Mouse (Mus musculus) monocyte, adult 5-6 weeks (primary cell): ENCODE results near the gene Ptges3. TPM values are rescaled to one million over a fixed set of nuclear protein-coding genes. Genes with fewer than 3 reads are reported as not detected.
A peak's percentile ranks its signal among the peaks of the same experiment; 100 is the strongest.
"Not testable (repeated sequence)": the region's sequence is repeated elsewhere in the genome, so short reads cannot be mapped to it uniquely, and the experiment has no call there.

ENCODE experiments used
- ATAC-seq: fragments of 153-309, 156-312 bp; replicated peaks from 2 replicates; pipeline ENCODE4 v1.8.0; 2017; ENCODE audit warnings: mild to moderate bottlenecking; ENCODE audit not compliant: low TSS enrichment, insufficient number of reproducible peaks, severe bottlenecking, poor library complexity, low FRiP score
- total RNA-seq: library from RNA; stranded (forward); fragments of 200-1000, 200-491, 200-594 nt; gene quantifications from 3 replicates; pipeline ENCODE4 v1.2.3, GENCODE M21; 2017

Gene Ptges3
- total RNA-seq, 1 experiment from 2014 or later, result 160 TPM

- not testable (repeated sequence) for ATAC-seq
Observed at GRCm38 (mm10) chr10:128052136-128052535, 6.6 kb upstream of the Ptges3 start.

DNA sequence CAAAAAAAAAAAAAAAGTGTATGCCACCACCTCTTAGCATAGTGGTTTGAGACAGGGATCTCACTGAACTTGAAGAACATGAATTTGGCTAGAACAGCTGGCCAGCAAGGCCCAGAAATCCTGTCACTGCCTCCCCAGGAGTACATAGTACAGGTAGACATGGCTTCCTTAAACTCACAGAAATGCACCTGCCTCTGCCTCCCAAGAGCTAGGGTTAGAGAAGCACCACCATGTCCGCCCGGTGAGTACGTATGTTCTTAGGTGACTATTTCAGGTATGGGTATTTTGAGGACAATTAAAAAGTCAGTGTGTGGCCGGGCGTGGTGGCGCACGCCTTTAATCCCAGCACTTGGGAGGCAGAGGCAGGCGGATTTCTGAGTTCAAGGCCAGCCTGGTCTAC, 5.8 kb upstream of the Ptges3 start:
- ATAC-seq, result no peak

- no peak; the same call in none of the 2 replicates for ATAC-seq
Observed at GRCm38 (mm10) chr10:128058184-128058583, 570 bp upstream of the Ptges3 start.

GRCm38 (mm10) chr10:128059207-128059981, 640 bp downstream of the Ptges3 start:
- peak; percentile 64 for ATAC-seq

DNA sequence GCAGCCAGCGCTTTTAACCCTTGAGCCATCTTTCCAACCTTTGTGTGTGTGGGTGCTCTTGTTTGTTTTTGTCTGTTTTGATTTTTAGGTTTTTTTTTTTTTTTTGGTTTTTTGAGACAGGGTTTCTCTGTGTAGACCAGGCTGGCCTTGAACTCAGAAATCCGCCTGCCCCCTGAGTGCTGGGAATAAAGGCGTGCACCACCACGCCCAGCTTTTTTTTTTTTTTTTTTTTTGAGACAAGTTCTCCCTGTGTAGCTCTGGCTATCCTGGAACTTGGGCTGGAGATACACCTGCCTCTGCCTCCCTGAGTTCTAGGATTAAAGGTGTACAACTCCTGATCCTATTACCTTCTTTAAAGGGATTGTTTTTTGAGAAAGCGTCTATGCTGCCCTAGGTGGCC, 2.4 kb downstream of the Ptges3 start:
- ATAC-seq, result no peak

DNA sequence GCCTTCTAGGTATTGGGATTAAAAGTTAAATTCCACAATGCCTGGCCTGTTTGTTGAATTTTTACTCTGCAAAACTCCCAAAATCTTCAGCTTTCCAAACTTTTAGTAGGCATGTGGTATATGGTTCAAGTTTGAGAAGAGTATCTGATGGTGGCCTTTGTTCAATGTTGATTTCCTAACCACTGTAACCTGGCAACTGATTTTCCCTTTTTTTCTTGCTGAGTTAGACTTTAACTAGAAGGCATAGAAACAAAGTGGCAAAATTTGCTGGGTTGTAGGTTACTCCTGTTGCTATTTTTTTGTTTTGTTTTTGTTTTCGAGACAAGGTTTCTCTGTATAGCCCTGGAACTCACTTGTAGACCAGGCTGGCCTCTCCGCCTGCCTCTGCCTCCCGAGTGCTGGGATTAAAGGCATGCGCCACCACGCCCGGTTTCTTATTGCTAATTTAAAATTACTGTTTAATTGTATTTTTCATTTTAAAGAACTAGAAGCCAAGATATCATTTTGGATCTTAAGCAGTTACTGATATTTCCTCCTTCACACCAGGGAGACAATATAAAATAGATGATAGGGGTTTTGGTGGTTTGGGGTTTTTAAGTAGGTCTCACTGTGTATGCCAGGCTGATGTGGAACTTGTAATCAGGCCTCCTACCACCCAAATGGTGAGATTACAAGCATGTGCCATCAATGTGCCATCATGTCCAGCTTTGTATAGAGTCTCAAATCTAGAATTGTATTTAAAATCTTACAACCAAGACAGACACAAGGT, 3.7 kb downstream of the Ptges3 start:
- no peak for ATAC-seq

GRCm38 (mm10) chr10:128066072-128066471, 7.3 kb downstream of the Ptges3 start:
- no peak for ATAC-seq

DNA sequence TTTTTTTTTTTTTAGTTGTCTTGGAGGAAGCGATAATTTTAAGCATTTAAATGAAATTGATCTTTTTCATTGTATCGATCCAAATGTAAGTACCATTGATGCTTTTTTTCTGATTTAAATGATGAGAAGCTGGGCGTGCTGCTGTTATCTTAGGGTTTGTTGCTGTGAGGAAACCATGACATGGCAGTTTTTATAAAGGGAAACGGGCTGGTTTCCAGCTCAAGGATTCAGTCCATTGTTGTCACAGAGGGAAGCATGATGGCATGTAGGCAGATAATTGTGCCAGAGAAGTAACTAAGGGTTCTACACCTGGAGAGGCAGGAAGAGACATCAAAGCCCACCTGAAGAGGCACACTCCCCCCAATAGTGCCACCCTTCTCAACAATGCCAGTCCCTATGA, 10.4 kb downstream of the Ptges3 start:
- ATAC-seq, result no peak

DNA sequence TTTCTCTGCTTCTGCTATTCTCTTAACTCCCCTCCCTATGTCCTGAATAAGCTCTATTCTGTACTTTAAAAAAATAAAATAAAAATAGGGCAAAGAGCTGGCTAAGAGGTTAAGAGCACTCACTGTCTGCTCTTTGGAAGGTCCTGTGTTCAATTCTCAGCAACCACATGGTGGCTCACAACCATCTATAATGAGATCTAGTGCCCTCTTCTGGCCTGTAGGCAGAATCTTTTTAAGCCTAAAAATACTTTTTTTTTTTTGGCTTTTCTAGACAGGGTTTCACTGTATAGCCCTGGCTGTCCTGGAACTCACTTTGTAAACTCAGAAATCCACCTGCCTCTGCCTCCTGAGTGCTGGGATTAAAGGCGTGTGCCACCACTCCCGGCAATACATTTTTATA, 11.7 kb downstream of the Ptges3 start:
- ATAC-seq, result not testable (repeated sequence)

DNA sequence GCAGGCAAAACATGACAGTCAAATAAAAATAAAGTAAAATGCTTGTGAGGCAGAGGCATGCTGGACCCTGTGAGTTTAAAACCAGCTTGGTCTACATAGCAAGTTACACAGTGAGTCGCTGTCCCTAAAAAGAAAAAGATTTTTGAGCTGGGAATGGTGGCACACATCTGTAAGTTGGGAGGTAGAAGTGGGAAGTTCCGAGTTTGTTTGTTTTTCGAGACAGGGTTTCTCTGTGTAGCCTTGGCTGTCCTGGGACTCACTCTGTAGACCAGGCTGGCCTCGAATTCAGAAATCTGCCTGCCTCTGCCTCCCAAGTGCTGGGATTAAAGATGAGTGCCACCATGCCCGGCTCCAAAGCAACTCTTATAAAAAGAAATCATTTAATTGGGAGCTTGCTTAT, 19.5 kb downstream of the Ptges3 start:
- ATAC-seq, result not testable (repeated sequence)

DNA sequence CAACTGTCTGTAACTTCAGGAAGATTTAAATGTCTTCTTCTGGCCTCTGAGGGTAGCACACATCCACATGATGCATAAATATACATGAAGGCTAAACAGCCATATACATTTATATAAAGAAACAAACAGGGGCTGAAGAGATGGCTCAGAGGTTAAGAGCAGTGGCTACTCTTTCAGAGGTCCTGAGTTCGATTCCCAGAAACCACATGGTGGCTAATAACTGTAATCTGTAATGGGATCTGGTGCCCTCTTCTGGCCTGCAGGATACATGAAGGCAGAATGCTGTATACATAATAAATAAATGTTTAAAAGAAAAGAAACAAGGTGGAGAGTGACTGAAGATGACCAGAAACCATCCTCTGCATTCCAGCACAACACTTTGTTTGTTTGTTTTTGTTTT, 21.7 kb downstream of the Ptges3 start:
- ATAC-seq, result no peak

- no peak for ATAC-seq
Observed at GRCm38 (mm10) chr10:128081807-128082476, 23.2 kb downstream of the Ptges3 start.

GRCm38 (mm10) chr10:128082477-128082808, 23.7 kb downstream of the Ptges3 start:
- no peak for ATAC-seq

- ATAC-seq, result peak; percentile 91
Observed at GRCm38 (mm10) chr10:128082880-128083421, 24.2 kb downstream of the Ptges3 start, which contains the start of gene Atp5b. Gene Atp5b (plus strand): TSS chr10:128083273.

GRCm38 (mm10) chr10:128083688-128084087, 24.9 kb downstream of the Ptges3 start:
- no peak for ATAC-seq

DNA sequence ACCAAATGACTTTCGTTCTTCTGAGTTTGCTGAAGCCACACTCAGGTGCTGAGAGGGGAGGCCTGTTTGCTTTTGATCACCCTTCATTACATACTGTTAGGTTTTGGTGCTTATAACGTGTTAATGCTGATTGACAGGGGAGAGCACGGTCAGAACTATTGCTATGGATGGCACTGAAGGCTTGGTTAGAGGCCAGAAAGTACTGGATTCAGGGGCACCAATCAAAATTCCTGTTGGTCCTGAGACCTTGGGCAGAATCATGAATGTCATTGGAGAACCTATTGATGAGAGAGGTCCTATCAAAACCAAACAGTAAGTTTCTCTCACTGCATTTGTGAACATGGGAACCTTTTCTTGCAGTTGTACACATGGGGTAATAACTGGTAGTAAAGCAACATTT, 25.4 kb downstream of the Ptges3 start:
- no peak for ATAC-seq

DNA sequence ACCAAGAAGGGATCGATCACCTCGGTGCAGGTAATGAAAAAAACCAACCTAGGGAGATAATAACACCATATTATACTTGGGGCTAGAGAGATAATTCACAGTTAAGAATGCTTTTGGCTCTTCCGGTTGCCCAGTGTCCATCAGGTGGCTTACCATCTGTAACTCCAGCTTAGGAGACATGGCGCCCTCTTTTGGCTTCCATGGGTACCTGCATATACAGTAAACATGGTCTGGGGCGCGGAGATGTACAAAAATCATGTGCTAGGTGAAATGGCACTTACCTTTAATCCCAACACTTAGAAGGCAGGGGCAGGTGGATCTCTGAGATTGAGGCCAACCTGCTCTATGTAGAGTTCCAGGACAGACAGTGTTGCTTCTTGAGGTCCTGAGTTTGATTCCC, 27.6 kb downstream of the Ptges3 start:
- ATAC-seq, result no peak

- ATAC-seq, result not testable (repeated sequence)
Observed at GRCm38 (mm10) chr10:128087216-128087615, 28.5 kb downstream of the Ptges3 start.

- ATAC-seq, result no peak
Observed at GRCm38 (mm10) chr10:128088181-128088580, 29.4 kb downstream of the Ptges3 start.
